Mouse (Mus musculus) E14TG2a.4 (cell line): ENCODE results near the gene Sox9.

Source experiments
- H3K27me3 ChIP-seq: 2 replicates; pipeline ENCODE4 v1.6.1; 2014; ENCODE audit warnings: low read length, control low read depth; ENCODE audit not compliant: insufficient read depth
- H3K36me3 ChIP-seq: 2 replicates; pipeline ENCODE4 v1.6.1; 2014; ENCODE audit warnings: low read length, control low read depth; ENCODE audit not compliant: insufficient read depth
- H3K4me1 ChIP-seq: replicated peaks from 2 replicates; pipeline ENCODE4 v1.6.1; 2014; ENCODE audit warnings: low read depth, low read length, control low read depth
- H3K4me3 ChIP-seq: replicated peaks from 2 replicates; pipeline ENCODE4 v1.5.1; 2014; ENCODE audit warnings: mild to moderate bottlenecking, low read length
- H3K9me3 ChIP-seq: 2 replicates; pipeline ENCODE4 v1.6.1; 2014; ENCODE audit warnings: low read length, control low read depth
- CTCF ChIP-seq: conservative IDR thresholded peaks from 2 replicates; pipeline ENCODE4 v1.5.1; 2014; ENCODE audit warnings: low read length
- NANOG ChIP-seq: IDR thresholded peaks from 2 replicates; pipeline ENCODE4 v1.6.1; 2014; ENCODE audit warnings: borderline replicate concordance, low read length, mixed read lengths
- POU5F1 ChIP-seq: IDR thresholded peaks from 2 replicates; pipeline ENCODE4 v1.6.1; 2014; ENCODE audit warnings: low read length, borderline replicate concordance

The Sox9 gene

DNA sequence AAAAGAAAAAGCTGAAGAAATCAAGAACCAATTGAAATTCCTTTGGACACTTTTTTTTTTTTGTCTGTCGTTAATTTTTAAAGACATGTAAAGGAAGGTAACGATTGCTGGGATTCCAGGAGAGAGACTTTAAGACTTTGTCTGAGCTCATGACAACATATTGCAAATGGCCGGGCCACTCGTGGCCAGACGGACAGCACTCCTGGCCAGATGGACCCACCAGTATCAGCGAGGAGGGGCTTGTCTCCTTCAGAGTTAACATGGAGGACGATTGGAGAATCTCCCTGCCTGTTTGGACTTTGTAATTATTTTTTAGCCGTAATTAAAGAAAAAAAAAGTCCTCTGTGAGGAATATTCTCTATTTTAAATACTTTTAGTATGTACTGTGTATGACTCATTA, 3.6 kb downstream of the Sox9 start:
- H3K4me1 ChIP-seq: peaks cover 40% of the 10 kb centered on the region
- H3K36me3 ChIP-seq: no peaks in the 10 kb centered on the region
- peak overlapping the region; percentile 64; the same call in 1 of the 2 replicates for H3K4me3 ChIP-seq
- H3K27me3 ChIP-seq: peaks cover 87% of the 10 kb centered on the region
- no peak for TF ChIP-seq POU5F1
- no peak for TF ChIP-seq NANOG
- H3K9me3 ChIP-seq: peaks cover 6% of the 10 kb centered on the region; the same call in 1 of the 2 replicates

DNA sequence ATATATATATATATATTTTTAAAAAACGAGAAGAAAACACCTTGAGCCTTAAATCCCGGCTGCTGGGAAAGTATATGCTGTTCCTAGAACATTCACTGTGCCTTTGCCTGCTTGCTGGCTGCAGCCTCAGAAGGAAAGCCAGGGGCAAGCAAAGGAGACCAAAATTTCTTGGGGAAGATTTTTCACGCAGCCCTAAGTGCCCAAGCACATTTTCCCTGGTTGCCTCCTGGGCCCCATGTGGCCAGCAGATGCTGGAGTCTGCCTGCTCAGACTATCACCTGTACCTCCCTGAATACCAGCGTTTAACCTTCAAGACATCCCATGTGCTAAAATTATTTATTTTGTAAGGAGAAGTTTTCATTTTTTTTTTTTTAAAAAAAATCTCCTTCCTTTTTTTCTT, 4.4 kb downstream of the Sox9 start:
- Histone ChIP-seq H3K27me3 (peaks cover 86% of the 10 kb centered on the region), H3K9me3 (peaks cover 7% of the 10 kb centered on the region; the same call in 1 of the 2 replicates), H3K4me3 (no peak overlapping the region), H3K36me3 (no peaks in the 10 kb centered on the region), H3K4me1 (peaks cover 34% of the 10 kb centered on the region)
- TF ChIP-seq POU5F1 (no peak), CTCF (no peak)

DNA sequence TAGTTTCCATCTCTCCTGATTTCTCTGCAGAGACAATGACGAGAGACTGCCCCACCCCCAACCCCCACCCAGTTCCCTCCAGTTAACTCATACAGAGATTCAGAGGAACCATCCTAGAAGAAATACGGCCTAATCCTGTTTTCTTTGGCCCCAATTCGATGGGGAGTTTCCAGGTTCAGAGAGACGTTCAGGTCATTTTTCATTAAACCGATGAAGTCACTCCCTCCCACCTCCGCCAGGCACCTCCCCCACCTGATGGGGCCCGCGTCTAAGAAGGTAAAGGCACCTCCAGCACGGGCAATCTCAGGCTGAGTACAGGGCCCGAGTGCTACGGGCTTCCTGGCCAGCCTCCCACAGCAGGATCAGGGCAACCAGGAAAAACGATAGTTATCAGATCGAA, 6.3 kb downstream of the Sox9 start:
- no peaks in the 10 kb centered on the region for H3K36me3 ChIP-seq
- TF ChIP-seq NANOG (no peak), POU5F1 (no peak), CTCF (no peak)
- peaks cover 26% of the 10 kb centered on the region for H3K4me1 ChIP-seq
- H3K4me3 ChIP-seq: no peak overlapping the region
- peaks cover 12% of the 10 kb centered on the region for H3K9me3 ChIP-seq
- peaks cover 78% of the 10 kb centered on the region for H3K27me3 ChIP-seq

DNA sequence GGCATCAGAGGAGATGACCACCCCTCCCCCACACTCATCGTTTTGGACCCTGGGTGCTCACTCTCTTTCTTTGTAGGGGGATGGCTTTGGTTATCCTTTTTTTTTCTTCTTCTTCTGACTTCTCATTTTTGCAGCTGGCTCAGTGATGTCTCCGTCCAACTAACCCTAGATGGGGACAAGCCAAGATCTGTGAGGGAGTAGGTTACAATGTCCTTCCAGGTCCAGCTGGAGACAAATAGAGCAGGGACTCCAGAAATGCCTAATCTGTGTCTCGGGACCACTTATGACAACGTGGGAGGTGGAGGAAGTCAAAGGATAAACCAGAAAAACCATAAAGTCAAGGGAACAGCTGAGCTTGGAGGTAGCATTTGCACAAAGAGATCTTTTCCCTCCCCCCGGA, 14.4 kb downstream of the Sox9 start:
- Histone ChIP-seq H3K27me3 (peaks cover 65% of the 10 kb centered on the region), H3K36me3 (no peaks in the 10 kb centered on the region), H3K4me1 (peaks cover 19% of the 10 kb centered on the region), H3K9me3 (peaks cover 17% of the 10 kb centered on the region), H3K4me3 (no peak overlapping the region)
- no peak for TF ChIP-seq NANOG
- TF ChIP-seq CTCF: no peak
- no peak for TF ChIP-seq POU5F1

DNA sequence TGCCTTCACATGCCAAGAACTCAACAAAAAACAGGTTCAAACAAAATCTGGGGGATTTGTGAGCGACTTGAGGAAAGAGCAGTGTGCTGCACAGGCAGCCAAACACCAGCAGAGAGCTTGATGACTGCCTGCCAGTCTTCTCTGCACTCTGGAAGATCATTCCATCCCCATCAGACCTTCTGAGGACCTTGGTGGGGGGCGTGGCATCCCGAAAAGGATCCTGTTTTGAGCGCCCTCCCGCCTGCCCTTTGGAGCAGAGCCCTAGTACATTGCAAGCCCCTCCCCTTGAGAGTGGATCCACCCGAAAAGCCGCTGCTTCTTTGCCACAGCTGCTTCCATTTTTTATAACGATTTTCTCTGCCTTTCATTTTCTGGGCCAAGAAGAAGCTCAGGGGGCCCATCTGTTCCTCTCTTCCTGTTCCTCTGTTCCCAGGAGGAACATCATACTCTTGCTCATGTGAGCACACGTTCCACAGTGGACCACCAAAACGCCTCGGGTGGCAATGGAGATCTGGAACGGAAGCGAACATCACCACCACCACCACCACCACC, 16.9 kb downstream of the Sox9 start:
- no peak for TF ChIP-seq NANOG
- TF ChIP-seq POU5F1: no peak
- no peak for TF ChIP-seq CTCF
- peaks cover 30% of the 10 kb centered on the region for H3K4me1 ChIP-seq
- H3K27me3 ChIP-seq: peaks cover 60% of the 10 kb centered on the region
- H3K4me3 ChIP-seq: no peak overlapping the region
- no peaks in the 10 kb centered on the region for H3K36me3 ChIP-seq
- peaks cover 10% of the 10 kb centered on the region for H3K9me3 ChIP-seq

DNA sequence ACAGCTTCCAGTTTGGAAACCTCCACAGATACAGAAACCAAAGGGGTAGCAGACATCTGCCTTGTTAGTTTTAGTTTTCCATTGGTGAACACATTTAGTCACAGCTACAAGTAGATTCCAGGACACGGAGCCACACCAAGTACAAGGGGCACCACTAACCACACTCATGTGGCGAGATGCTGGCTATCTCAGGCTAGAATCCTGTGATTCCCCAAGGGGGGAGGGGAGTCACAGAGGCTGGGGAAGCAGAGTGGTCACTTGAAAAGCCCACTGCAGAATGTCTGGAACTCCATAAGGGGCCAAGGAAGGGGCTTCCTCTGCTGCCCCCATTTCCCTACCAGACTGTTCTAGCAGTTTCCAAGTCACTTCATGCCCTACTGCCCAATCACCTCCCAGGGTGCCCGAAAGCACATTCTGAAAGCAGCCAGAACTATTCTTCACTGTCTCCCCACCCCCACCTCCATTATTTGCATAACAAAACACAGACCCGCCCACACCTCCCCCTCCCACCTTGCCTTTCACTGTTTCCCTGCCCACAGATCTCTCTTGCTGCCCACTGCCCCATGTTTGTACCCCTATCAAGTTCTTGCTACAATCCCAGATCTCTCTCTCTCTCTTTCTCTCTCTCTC, 19.3 kb downstream of the Sox9 start:
- TF ChIP-seq NANOG (no peak), POU5F1 (peak; percentile 41; the same call in 1 of the 2 replicates)
- H3K4me3 ChIP-seq: no peak overlapping the region

DNA sequence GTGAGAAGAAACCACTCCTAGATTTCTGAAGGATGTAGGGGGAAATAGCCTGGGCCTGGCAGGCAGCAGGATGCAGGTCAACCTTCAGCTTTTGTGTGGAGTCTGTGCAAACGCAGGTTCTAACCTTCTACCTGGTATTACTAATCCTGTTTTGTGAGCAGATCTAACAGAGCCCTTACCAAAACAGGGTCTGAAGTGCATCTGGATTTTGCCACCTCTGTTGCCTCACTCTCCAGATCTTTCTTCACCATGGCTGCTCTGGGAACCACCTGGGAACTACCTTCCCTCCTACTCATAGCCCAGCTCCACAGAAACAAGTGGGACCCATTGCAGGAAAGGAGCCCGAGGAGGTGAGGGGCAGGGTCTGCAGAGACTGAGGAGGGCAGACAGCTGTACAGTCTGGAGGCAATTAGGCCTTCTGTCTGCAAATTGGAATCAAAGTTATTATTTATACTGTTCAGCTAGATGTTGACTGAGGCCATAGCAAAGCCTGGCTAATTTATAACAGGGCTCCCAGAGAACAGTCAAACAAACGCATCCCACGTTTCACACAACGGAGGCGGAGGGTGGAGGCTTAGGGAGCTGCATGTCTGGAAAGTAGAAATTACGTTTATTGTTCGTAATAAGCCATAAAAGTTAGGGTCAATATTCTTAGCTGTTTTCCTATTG, 25.9 kb downstream of the Sox9 start:
- Histone ChIP-seq H3K4me3 (no peak overlapping the region), H3K9me3 (peaks cover 4% of the 10 kb centered on the region; the same call in 1 of the 2 replicates), H3K4me1 (peaks cover 11% of the 10 kb centered on the region), H3K27me3 (peaks cover 52% of the 10 kb centered on the region), H3K36me3 (no peaks in the 10 kb centered on the region)
- TF ChIP-seq POU5F1 (no peak), CTCF (no peak), NANOG (no peak)

More for the DNA sequence above, 19.3 kb downstream of the Sox9 start:
- H3K27me3 ChIP-seq: peaks cover 68% of the 10 kb centered on the region
- peaks cover 10% of the 10 kb centered on the region for H3K9me3 ChIP-seq
- H3K4me1 ChIP-seq: peaks cover 30% of the 10 kb centered on the region
- no peaks in the 10 kb centered on the region for H3K36me3 ChIP-seq

DNA sequence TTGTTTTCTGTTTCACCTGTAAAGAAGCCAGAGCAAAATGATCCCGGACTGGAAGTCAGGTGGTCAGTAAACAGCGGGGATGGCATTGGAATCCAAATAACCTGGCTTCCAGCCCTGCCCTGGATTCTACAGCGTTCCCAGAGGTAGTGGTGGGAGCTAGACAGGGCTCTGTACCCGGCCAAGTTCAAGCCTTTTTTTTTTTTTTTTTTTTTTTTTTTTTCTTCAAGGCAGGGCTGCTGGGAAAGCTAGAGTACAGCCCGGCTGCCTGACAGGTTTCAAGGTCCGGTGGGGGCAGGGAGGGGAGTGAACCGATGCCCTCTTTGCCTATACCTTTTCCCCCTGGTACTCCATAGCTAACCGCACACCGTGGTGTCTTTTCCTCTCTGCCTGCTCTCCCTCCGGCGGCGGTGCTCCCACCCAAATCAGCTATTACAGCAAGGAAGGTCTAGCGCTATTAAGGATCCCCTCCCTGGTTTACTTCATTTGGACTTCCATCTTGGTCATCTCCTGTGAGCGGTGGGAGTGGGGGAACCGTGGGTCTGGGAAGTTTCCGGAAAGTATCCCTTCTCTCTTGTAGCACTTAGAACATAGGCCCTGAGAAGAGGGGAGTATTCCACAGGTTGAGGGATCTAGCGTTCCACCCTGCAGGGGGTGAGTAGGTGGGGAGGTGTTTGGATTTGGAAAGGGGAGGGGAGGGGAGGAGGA, 28.6 kb downstream of the Sox9 start:
- peaks cover 19% of the 10 kb centered on the region for H3K4me1 ChIP-seq
- H3K9me3 ChIP-seq: peaks cover 4% of the 10 kb centered on the region; the same call in 1 of the 2 replicates
- peaks cover 46% of the 10 kb centered on the region for H3K27me3 ChIP-seq
- peak overlapping the region; percentile 46 for H3K4me3 ChIP-seq
- H3K36me3 ChIP-seq: no peaks in the 10 kb centered on the region
- TF ChIP-seq NANOG: no peak
- TF ChIP-seq POU5F1: no peak
- TF ChIP-seq CTCF: no peak
